In the genomic region with DNA sequence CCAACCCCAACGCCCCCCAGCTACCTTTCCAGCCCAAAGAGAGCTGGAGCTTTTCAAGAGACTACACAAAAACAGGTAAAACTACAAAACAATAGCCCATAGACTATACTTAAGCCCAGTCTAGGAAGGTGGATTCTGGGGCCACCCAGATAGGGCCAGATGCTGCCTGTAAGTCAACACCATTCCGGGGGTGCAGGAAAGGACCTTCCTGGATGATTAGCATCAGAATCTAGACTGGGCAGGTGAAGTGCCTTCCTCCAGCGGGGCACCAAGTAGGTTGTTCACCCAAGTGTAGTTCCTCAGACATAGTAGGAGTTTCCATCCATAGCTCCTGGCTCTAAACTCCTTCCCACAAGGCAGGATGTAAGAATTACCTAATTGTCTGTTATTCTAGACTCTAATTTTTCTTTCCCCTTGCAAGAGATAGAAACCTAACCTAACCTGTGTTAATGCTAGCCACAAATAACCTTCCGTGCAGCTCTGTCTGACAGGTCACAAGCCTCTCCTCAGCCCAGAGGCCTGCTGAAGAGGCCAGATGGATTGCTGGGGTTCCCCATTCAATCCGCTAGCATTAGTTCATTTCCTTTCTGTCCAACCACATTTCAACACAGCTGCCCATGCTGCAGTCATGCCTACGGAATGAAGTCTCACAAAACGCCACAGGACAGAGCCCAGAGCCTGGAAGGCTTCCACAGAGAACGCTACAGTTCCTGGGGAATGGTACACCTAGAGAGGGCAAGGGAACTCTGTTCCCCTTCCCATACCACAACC, we compare ENCODE assay signal across 14 mouse cellular contexts. TPM values are rescaled to one million over a fixed set of nuclear protein-coding genes. Genes with fewer than 3 reads are reported as not detected.
DNase-seq lines count a peak whose midpoint lies in the region; ATAC-seq lines count a peak whose summit lies in the region.
"Had no signal": no experiment of that assay in that cellular context is flagged by ENCODE, and none has a peak within 500 bp of the region (broad histone marks: within the 10 kb centered on the region; RNA-seq: fewer than 3 reads in every experiment).

No protein-coding gene starts in this region.

- H3K4me2 ChIP-seq in forebrain, embryonic 15.5 days (replicated peaks), result no peak overlapping the region
- H3K4me2 ChIP-seq in forebrain, embryonic 12.5 days, result no peak overlapping the region
- no peak overlapping the region for H3K4me2 ChIP-seq in limb, embryonic 12.5 days
- no peak overlapping the region for H3K4me2 ChIP-seq in embryonic facial prominence, embryonic 15.5 days (replicated peaks)
- H3K4me2 ChIP-seq: hindbrain, embryonic 14.5 days; lung, embryonic 15.5 days had no signal

- no peaks in the 10 kb centered on the region for H3K27me3 ChIP-seq in forebrain, embryonic 15.5 days
- no peaks in the 10 kb centered on the region for H3K27me3 ChIP-seq in forebrain, embryonic 12.5 days
- no peaks in the 10 kb centered on the region for H3K27me3 ChIP-seq in limb, embryonic 12.5 days
- no peaks in the 10 kb centered on the region for H3K27me3 ChIP-seq in limb, embryonic 10.5 days (ENCODE audit: low read depth, poor library complexity, severe bottlenecking)
- H3K27me3 ChIP-seq in embryonic facial prominence, embryonic 15.5 days, result no peaks in the 10 kb centered on the region
- H3K27me3 ChIP-seq: lung, embryonic 15.5 days had no signal

- intact Hi-C loops in gastrocnemius, postnatal 14 days (cut with DNase I; ENCODE audit: low total_unique reads), result no loop called here

- 0 out of 2 replicates have a peak, but pooled peaks have one; percentile 26 for ATAC-seq in forebrain, embryonic 15.5 days (replicated peaks)
- ATAC-seq in forebrain, embryonic 12.5 days (ENCODE audit: low FRiP score), result no peak
- no peak; the same call in 1 of the 2 replicates for ATAC-seq in limb, embryonic 12.5 days (ENCODE audit: insufficient number of reproducible peaks, insufficient read depth, low FRiP score, low TSS enrichment, low read depth)
- 0 out of 2 replicates have a peak, but pooled peaks have one; percentile 19 for ATAC-seq in embryonic facial prominence, embryonic 15.5 days (ENCODE audit: insufficient number of reproducible peaks, low FRiP score, low TSS enrichment, low read depth)
- ATAC-seq: midbrain, embryonic 16.5 days had no signal

- no peak overlapping the region for H3K4me3 ChIP-seq in forebrain, embryonic 15.5 days
- no peak overlapping the region for H3K4me3 ChIP-seq in forebrain, embryonic 12.5 days (replicated peaks)
- H3K4me3 ChIP-seq in limb, embryonic 12.5 days (replicated peaks), result no peak overlapping the region
- no peak overlapping the region for H3K4me3 ChIP-seq in limb, embryonic 10.5 days
- H3K4me3 ChIP-seq in embryonic facial prominence, embryonic 15.5 days (replicated peaks), result no peak overlapping the region
- H3K4me3 ChIP-seq: lung, embryonic 15.5 days had no signal

- H3K9me3 ChIP-seq in forebrain, embryonic 15.5 days, result no peaks in the 10 kb centered on the region
- H3K9me3 ChIP-seq in forebrain, embryonic 12.5 days, result no peaks in the 10 kb centered on the region
- H3K9me3 ChIP-seq in limb, embryonic 12.5 days, result no peaks in the 10 kb centered on the region
- H3K9me3 ChIP-seq in limb, embryonic 10.5 days (replicated peaks), result no peaks in the 10 kb centered on the region
- H3K9me3 ChIP-seq in embryonic facial prominence, embryonic 15.5 days (replicated peaks), result no peaks in the 10 kb centered on the region
- H3K9me3 ChIP-seq: lung, embryonic 15.5 days had no signal

- H3K36me3 ChIP-seq in forebrain, embryonic 15.5 days, result no peaks in the 10 kb centered on the region
- no peaks in the 10 kb centered on the region for H3K36me3 ChIP-seq in forebrain, embryonic 12.5 days (replicated peaks)
- H3K36me3 ChIP-seq in limb, embryonic 12.5 days, result no peaks in the 10 kb centered on the region
- no peaks in the 10 kb centered on the region for H3K36me3 ChIP-seq in limb, embryonic 10.5 days
- H3K36me3 ChIP-seq in embryonic facial prominence, embryonic 15.5 days, result no peaks in the 10 kb centered on the region
- H3K36me3 ChIP-seq: lung, embryonic 15.5 days had no signal

- DNase-seq in limb, embryonic 10.5 days (ENCODE audit: low spot score), result no peak
- DNase-seq in naive thymus-derived CD4-positive, alpha-beta T cell, adult 2 months (ENCODE audit: low read depth), result peak; percentile 9
- no peak for DNase-seq in gastrocnemius, postnatal 14 days
- DNase-seq in right cerebral cortex, adult 2 months (ENCODE audit: low spot score in 2 of 2), result no peak
- DNase-seq: adrenal gland, postnatal 25 days; cerebellum, adult 8-10 months; kidney, postnatal 25 days had no signal

- no peak overlapping the region for H3K9ac ChIP-seq in forebrain, embryonic 15.5 days (replicated peaks)
- no peak overlapping the region for H3K9ac ChIP-seq in forebrain, embryonic 12.5 days
- no peak overlapping the region for H3K9ac ChIP-seq in limb, embryonic 12.5 days (replicated peaks)
- H3K9ac ChIP-seq in embryonic facial prominence, embryonic 15.5 days, result no peak overlapping the region
- H3K9ac ChIP-seq: hindbrain, embryonic 14.5 days; lung, embryonic 15.5 days had no signal

- 77% methylated on average over 8 of the region's 8 CpGs for WGBS in forebrain, embryonic 15.5 days
- 81% methylated on average over 8 of the region's 8 CpGs for WGBS in forebrain, embryonic 12.5 days
- 66% methylated on average over 8 of the region's 8 CpGs for WGBS in limb, embryonic 12.5 days
- WGBS in limb, embryonic 10.5 days, result 77% methylated on average over 8 of the region's 8 CpGs
- 60% methylated on average over 8 of the region's 8 CpGs for whole genome bisulfite sequencing in embryonic facial prominence, embryonic 15.5 days

- H3K27ac ChIP-seq in forebrain, embryonic 15.5 days (replicated peaks), result no peak overlapping the region
- H3K27ac ChIP-seq in forebrain, embryonic 12.5 days, result no peak overlapping the region
- H3K27ac ChIP-seq in limb, embryonic 12.5 days, result 0 out of 2 replicates have a peak overlapping the region, but pooled peaks have one; percentile 25
- no peak overlapping the region for H3K27ac ChIP-seq in limb, embryonic 10.5 days
- 0 out of 2 replicates have a peak overlapping the region, but pooled peaks have one; percentile 40 for H3K27ac ChIP-seq in embryonic facial prominence, embryonic 15.5 days (replicated peaks)
- H3K27ac ChIP-seq: hindbrain, embryonic 14.5 days; lung, embryonic 15.5 days had no signal

- peaks cover 8% of the 10 kb centered on the region for H3K4me1 ChIP-seq in forebrain, embryonic 15.5 days
- peaks cover 10% of the 10 kb centered on the region for H3K4me1 ChIP-seq in forebrain, embryonic 12.5 days
- H3K4me1 ChIP-seq in limb, embryonic 12.5 days (replicated peaks), result peaks cover 16% of the 10 kb centered on the region
- peaks cover 16% of the 10 kb centered on the region for H3K4me1 ChIP-seq in limb, embryonic 10.5 days
- H3K4me1 ChIP-seq in embryonic facial prominence, embryonic 15.5 days, result peaks cover 19% of the 10 kb centered on the region

RNA-seq across cellular contexts. Expression of gene Fam3c, which starts 8.7 kb away (rescaled TPM):
- 53.5 and 56.2 TPM in 2 replicates for polyA plus RNA-seq in forebrain, embryonic 15.5 days (2015; fragmentation: Nextera tagmentation; extraction: Ambion mirVana)
- 27.6 and 29.1 TPM in 2 replicates for polyA plus RNA-seq in forebrain, embryonic 12.5 days (2016; fragmentation: Nextera tagmentation; extraction: Ambion mirVana)
- 41.8 and 42.0 TPM in 2 replicates for polyA plus RNA-seq in limb, embryonic 12.5 days (2016; fragmentation: Nextera tagmentation; extraction: Ambion mirVana)
- 27.4 and 28.8 TPM in 2 replicates for polyA plus RNA-seq in limb, embryonic 10.5 days (2016; fragmentation: Nextera tagmentation; extraction: Ambion mirVana)
- polyA plus RNA-seq in embryonic facial prominence, embryonic 15.5 days (2015; fragmentation: Nextera tagmentation; extraction: Ambion mirVana), result 59.1 and 61.6 TPM in 2 replicates
- total RNA-seq in gastrocnemius, postnatal 14 days (2021), result 10 to 100 TPM; 21.8 to 23.9 TPM

RNA-seq across cellular contexts. Expression of gene Wnt16, which starts 59.3 kb away (rescaled TPM):
- 0.36 and 0.42 TPM in 2 replicates for polyA plus RNA-seq in forebrain, embryonic 15.5 days (2015; fragmentation: Nextera tagmentation; extraction: Ambion mirVana)
- 0.17 and 0.69 TPM in 2 replicates for polyA plus RNA-seq in forebrain, embryonic 12.5 days (2016; fragmentation: Nextera tagmentation; extraction: Ambion mirVana)
- polyA plus RNA-seq in limb, embryonic 12.5 days (2016; fragmentation: Nextera tagmentation; extraction: Ambion mirVana), result 1.2 TPM in 2 replicates
- polyA plus RNA-seq in limb, embryonic 10.5 days (2016; fragmentation: Nextera tagmentation; extraction: Ambion mirVana), result 1.4 and 2.3 TPM in 2 replicates
- 8.9 and 9.3 TPM in 2 replicates for polyA plus RNA-seq in embryonic facial prominence, embryonic 15.5 days (2015; fragmentation: Nextera tagmentation; extraction: Ambion mirVana)
- 1 to 10 TPM; 1.4 to 2.1 TPM for total RNA-seq in gastrocnemius, postnatal 14 days (2021)
- total RNA-seq: adrenal gland, postnatal 25 days had no signal
- polyA plus RNA-seq: midbrain, embryonic 16.5 days had no signal

Comparison
In these comparisons a context has a peak if more than half of its experiments do, and no peak if none do; other contexts are left out.
1. ATAC-seq: peak in forebrain, embryonic 15.5 days (single experiment) and embryonic facial prominence, embryonic 15.5 days (single experiment); none in forebrain, embryonic 12.5 days (single experiment) and limb, embryonic 12.5 days (single experiment).
2. H3K27ac ChIP-seq: peak in limb, embryonic 12.5 days (single experiment) and embryonic facial prominence, embryonic 15.5 days (single experiment); none in forebrain, embryonic 15.5 days (single experiment), forebrain, embryonic 12.5 days (single experiment) and limb, embryonic 10.5 days (single experiment).